Mouse (Mus musculus): Measurements from ENCODE around the gene Fam227a. TPM values are rescaled to one million over a fixed set of nuclear protein-coding genes. Genes with fewer than 3 reads are reported as not detected.

Fam227a gene
- total and polyA plus RNA-seq, 3 experiments = 0.35 to 0.60 TPM; not detected in 1

GRCm38 (mm10) chr15:79683707-79684465 lies 25.1 kb upstream of the Fam227a start (continued):
- no peak for TF ChIP-seq BHLHE40 (IDR thresholded peaks at IDR 0.05; ENCODE audit: borderline replicate concordance, low read depth, low read length)
- TF ChIP-seq MXI1 (IDR thresholded peaks at IDR 0.05; ENCODE audit: low read depth, low read length) = peak; percentile 29; the same call in 1 of the 2 replicates
- no peak for TF ChIP-seq HCFC1 (IDR thresholded peaks at IDR 0.05; ENCODE audit: low read depth, low read length)
- no peak for TF ChIP-seq ZKSCAN1 (IDR thresholded peaks at IDR 0.05; ENCODE audit: low read depth, low read length)
- no peak for TF ChIP-seq CHD2 (IDR thresholded peaks at IDR 0.05; ENCODE audit: low read length)
- no peak for TF ChIP-seq EP300 (IDR thresholded peaks at IDR 0.05; ENCODE audit: low read depth in 1 of 2, low read length in 2 of 2)
- TF ChIP-seq GATA1 (IDR thresholded peaks at IDR 0.05; ENCODE audit: low read depth, low read length) = no peak
- no peak for TF ChIP-seq ETS1 (IDR thresholded peaks at IDR 0.05; ENCODE audit: low read depth, low read length)
- TF ChIP-seq ZNF384 (IDR thresholded peaks at IDR 0.05; ENCODE audit: low read depth, low read length) = no peak
- 0 out of 2 replicates have a peak, but pooled peaks have one; percentile 23 for TF ChIP-seq TBP (IDR thresholded peaks at IDR 0.05; ENCODE audit: low read depth, low read length)
- TF ChIP-seq CTCF (IDR thresholded peaks at IDR 0.05 in 2 of 3, conservative IDR thresholded peaks at IDR 0.05 in 1 of 3; ENCODE audit: control insufficient read depth in 1 of 3, insufficient read depth in 1 of 3, low read depth in 2 of 3, low read length in 3 of 3, poor library complexity in 1 of 3, severe bottlenecking in 1 of 3) = no peak

- H3K4me1 ChIP-seq (ENCODE audit: control insufficient read depth in 1 of 2, insufficient read depth in 2 of 2, low read length in 2 of 2) = peaks cover 4 to 29% of the 10 kb centered on the region in 2 experiments; a peak in 3 of 4 replicates
- H3K9me3 ChIP-seq (replicated peaks; ENCODE audit: insufficient read depth, low read length) = no peaks in the 10 kb centered on the region
- H3K27me3 ChIP-seq (ENCODE audit: control insufficient read depth in 1 of 2, insufficient read depth in 2 of 2, low read length in 2 of 2) = no peaks in the 10 kb centered on the region
- peaks cover 85% of the 10 kb centered on the region for H3K79me2 ChIP-seq (ENCODE audit: control insufficient read depth, insufficient read depth, low read length, poor library complexity)
- TF ChIP-seq CHD1 (IDR thresholded peaks at IDR 0.05; ENCODE audit: low read depth, low read length) = no peak
- TF ChIP-seq CTCF (IDR thresholded peaks at IDR 0.05 in 2 of 3, conservative IDR thresholded peaks at IDR 0.05 in 1 of 3; ENCODE audit: control insufficient read depth in 1 of 3, insufficient read depth in 1 of 3, low read depth in 2 of 3, low read length in 3 of 3, poor library complexity in 1 of 3, severe bottlenecking in 1 of 3) = no peak
- no peak for TF ChIP-seq SMC3 (IDR thresholded peaks at IDR 0.05; ENCODE audit: low read depth, low read length)
- TF ChIP-seq NRF1 (IDR thresholded peaks at IDR 0.05; ENCODE audit: insufficient read depth, low read depth, low read length, poor library complexity, severe bottlenecking) = no peak
- no peak for TF ChIP-seq TBP (IDR thresholded peaks at IDR 0.05; ENCODE audit: low read depth, low read length)
- TF ChIP-seq MAZ (IDR thresholded peaks at IDR 0.05; ENCODE audit: low read depth, low read length) = no peak
- no peak for TF ChIP-seq RAD21 (IDR thresholded peaks at IDR 0.05; ENCODE audit: low read depth, low read length)
- TF ChIP-seq MAX (IDR thresholded peaks at IDR 0.05; ENCODE audit: low read length) = no peak
- TF ChIP-seq ZKSCAN1 (IDR thresholded peaks at IDR 0.05; ENCODE audit: low read depth, low read length) = no peak
- TF ChIP-seq TAL1 (IDR thresholded peaks at IDR 0.05; ENCODE audit: low read length) = no peak
- no peak for TF ChIP-seq CHD2 (IDR thresholded peaks at IDR 0.05; ENCODE audit: low read length)
- TF ChIP-seq MYB (IDR thresholded peaks at IDR 0.05; ENCODE audit: low read depth, low read length) = no peak
- H3K27ac ChIP-seq (ENCODE audit: control insufficient read depth, low read depth, low read length) = no peak overlapping the region
- no peak for DNase-seq (ENCODE audit: low read depth, low spot score)
- no peak overlapping the region; a peak in 1 of 4 replicates for H3K4me3 ChIP-seq (ENCODE audit: control insufficient read depth in 1 of 2, insufficient read depth in 1 of 2, low read depth in 2 of 2, low read length in 2 of 2)
- peaks cover 2 to 29% of the 10 kb centered on the region in 2 experiments; a peak in 3 of 4 replicates for H3K36me3 ChIP-seq (ENCODE audit: control insufficient read depth in 1 of 2, insufficient read depth in 2 of 2, low read length in 2 of 2)
- no peak overlapping the region for H3K9ac ChIP-seq (ENCODE audit: control insufficient read depth, low read depth, low read length, poor library complexity, severe bottlenecking)
Observed at GRCm38 (mm10) chr15:79683146-79683545, 24.4 kb upstream of the Fam227a start.

All from MEL (cell line).